Mouse (Mus musculus) limb, embryonic 14.5 days (tissue): ENCODE measurements at regions not wholly inside any gene's neighbourhood (a gene's known extent, or its start where the extent isn't known, plus 50 kb on each side); places are given as distances from the start of the nearest gene placed in this dataset.

Source experiments
- ATAC-seq: fragments of 200-750 bp; cut with Nextera tagmentation; 2 replicates; pipeline ENCODE4 v1.8.0; 2017; ENCODE audit warnings: low read depth, moderate number of reproducible peaks, moderate TSS enrichment; ENCODE audit not compliant: low FRiP score
- DNase-seq: peaks from one replicate; pipeline ENCODE4 v3.0.0-alpha.2; 2015; ENCODE audit warnings: low spot score
- H3K27ac ChIP-seq: fragments of 300-500 bp; sonication (generic); replicated peaks from 2 replicates; pipeline ENCODE4 v1.5.1; 2014; ENCODE audit warnings: low read depth, mild to moderate bottlenecking, low read length, moderate library complexity, mixed read lengths
- H3K27me3 ChIP-seq: fragments of 300-500 bp; sonication (generic); 2 replicates; pipeline ENCODE4 v1.6.1; 2014; ENCODE audit warnings: low read length, mixed read lengths; ENCODE audit not compliant: control insufficient read depth, insufficient read depth
- H3K36me3 ChIP-seq: fragments of 300-500 bp; sonication (generic); 2 replicates; pipeline ENCODE4 v1.6.1; 2014; ENCODE audit warnings: mild to moderate bottlenecking, low read length, moderate library complexity, mixed read lengths; ENCODE audit not compliant: control insufficient read depth, insufficient read depth
- H3K4me1 ChIP-seq: fragments of 300-500 bp; sonication (generic); 2 replicates; pipeline ENCODE4 v1.6.1; 2014; ENCODE audit warnings: antibody characterized with exemption, low read length, mixed read lengths; ENCODE audit not compliant: control insufficient read depth, insufficient read depth
- H3K4me2 ChIP-seq: fragments of 300-500 bp; sonication (generic); replicated peaks from 2 replicates; pipeline ENCODE4 v1.6.1; 2014; ENCODE audit warnings: low read depth, mild to moderate bottlenecking, low read length, moderate library complexity; ENCODE audit not compliant: severe bottlenecking
- H3K4me3 ChIP-seq: fragments of 300-500 bp; sonication (generic); replicated peaks from 2 replicates; pipeline ENCODE4 v1.5.1; 2014; ENCODE audit warnings: low read length
- H3K9ac ChIP-seq: fragments of 300-500 bp; sonication (generic); 2 replicates; pipeline ENCODE4 v1.6.1; 2014; ENCODE audit warnings: mild to moderate bottlenecking, low read depth, low read length, moderate library complexity; ENCODE audit not compliant: severe bottlenecking
- H3K9me3 ChIP-seq: fragments of 300-500 bp; sonication (generic); 2 replicates; pipeline ENCODE4 v1.6.1; 2016; ENCODE audit warnings: low read length; ENCODE audit not compliant: control insufficient read depth
- POLR2A ChIP-seq: fragments of 200-500 bp; IDR thresholded peaks from 2 replicates; pipeline ENCODE4 v1.8.0; 2012; ENCODE audit warnings: inconsistent platforms, mild to moderate bottlenecking, moderate library complexity, borderline replicate concordance; ENCODE audit not compliant: insufficient read depth, insufficient read length; ENCODE audit errors: extremely low read depth
- WGBS: fragments of 180-500 bp; shearing (Covaris S2); extraction: QIAGEN DNeasy Blood & Tissue Kit; methylation state at CpG from one replicate; pipeline ENCODE4 v1.1.7; 2014; 5-methylcytosine and 5-hydroxymethylcytosine counted together

- H3K36me3 ChIP-seq = no peaks in the 10 kb centered on the region
- DNase-seq = no peak
- H3K4me3 ChIP-seq = no peak overlapping the region
- ATAC-seq = no peak
- H3K9me3 ChIP-seq = no peaks in the 10 kb centered on the region
- no peak overlapping the region for H3K27ac ChIP-seq
- no peak overlapping the region for H3K4me2 ChIP-seq
- H3K4me1 ChIP-seq = no peaks in the 10 kb centered on the region
- H3K27me3 ChIP-seq = no peaks in the 10 kb centered on the region
- no peak for TF ChIP-seq POLR2A
- no peak overlapping the region for H3K9ac ChIP-seq
- 61% methylated on average over 5 of the region's 5 CpGs for WGBS
Measured at GRCm38 (mm10) chr9:90828701-90829100, 533.5 kb upstream of the Zic4 start.

- no peaks in the 10 kb centered on the region for H3K27me3 ChIP-seq
- DNase-seq (peak; percentile 54), ATAC-seq (peak; percentile 72; the same call in 1 of the 2 replicates)
- 54% methylated on average over 4 of the region's 4 CpGs for WGBS
- H3K4me3 ChIP-seq = no peak overlapping the region
- H3K36me3 ChIP-seq = no peaks in the 10 kb centered on the region
- H3K9ac ChIP-seq = no peak overlapping the region
- H3K9me3 ChIP-seq = no peaks in the 10 kb centered on the region
- H3K27ac ChIP-seq = no peak overlapping the region
- no peak for TF ChIP-seq POLR2A
- no peak overlapping the region for H3K4me2 ChIP-seq
- H3K4me1 ChIP-seq = no peaks in the 10 kb centered on the region
Measured at GRCm38 (mm10) chr9:90830704-90831103, 531.5 kb upstream of the Zic4 start.

- Histone ChIP-seq H3K9me3 (no peaks in the 10 kb centered on the region), H3K36me3 (no peaks in the 10 kb centered on the region), H3K27me3 (no peaks in the 10 kb centered on the region), H3K4me3 (no peak overlapping the region), H3K9ac (no peak overlapping the region), H3K4me2 (no peak overlapping the region), H3K4me1 (no peaks in the 10 kb centered on the region), H3K27ac (no peak overlapping the region)
- no peak for ATAC-seq
- DNase-seq = no peak
- WGBS = 28% methylated on average over 3 of the region's 3 CpGs
- TF ChIP-seq POLR2A = no peak
Measured at GRCm38 (mm10) chr9:90833743-90834539, 528.3 kb upstream of the Zic4 start.

- Histone ChIP-seq H3K9ac (no peak overlapping the region), H3K4me3 (no peak overlapping the region), H3K4me2 (no peak overlapping the region), H3K27ac (no peak overlapping the region), H3K4me1 (no peaks in the 10 kb centered on the region), H3K36me3 (no peaks in the 10 kb centered on the region), H3K27me3 (no peaks in the 10 kb centered on the region), H3K9me3 (no peaks in the 10 kb centered on the region)
- WGBS = 78% methylated on average over 6 of the region's 6 CpGs
- TF ChIP-seq POLR2A = no peak
- DNase-seq (no peak), ATAC-seq (no peak)
Measured at GRCm38 (mm10) chr9:90838184-90838926, 523.9 kb upstream of the Zic4 start.

- no peak overlapping the region for H3K9ac ChIP-seq
- H3K9me3 ChIP-seq = no peaks in the 10 kb centered on the region
- no peak overlapping the region for H3K27ac ChIP-seq
- TF ChIP-seq POLR2A = no peak
- H3K4me2 ChIP-seq = no peak overlapping the region
- WGBS = 90% methylated on average over 5 of the region's 5 CpGs
- H3K27me3 ChIP-seq = no peaks in the 10 kb centered on the region
- no peaks in the 10 kb centered on the region for H3K36me3 ChIP-seq
- H3K4me3 ChIP-seq = no peak overlapping the region
- ATAC-seq (no peak), DNase-seq (no peak)
- no peaks in the 10 kb centered on the region for H3K4me1 ChIP-seq
Measured at GRCm38 (mm10) chr9:90851044-90851443, 511.2 kb upstream of the Zic4 start.
